Mouse (Mus musculus): Measurements from ENCODE around the gene Prrx2. TPM values are rescaled to one million over a fixed set of nuclear protein-coding genes. Genes with fewer than 3 reads are reported as not detected.
A peak's percentile ranks its signal among the peaks of the same experiment; 100 is the strongest.

Gene Prrx2
- total RNA-seq, 1 experiment from 2014 or later: not detected

GRCm38 (mm10) chr2:30816383-30816782 lies 18.4 kb upstream of the Prrx2 start:
- no peak for ATAC-seq (replicated peaks in 1 of 2; ENCODE audit: insufficient read depth in 1 of 2, low FRiP score in 2 of 2, low TSS enrichment in 1 of 2, low read depth in 1 of 2, poor library complexity in 2 of 2, severe bottlenecking in 2 of 2)

- no peak for ATAC-seq (replicated peaks in 1 of 2; ENCODE audit: insufficient read depth in 1 of 2, low FRiP score in 2 of 2, low TSS enrichment in 1 of 2, low read depth in 1 of 2, poor library complexity in 2 of 2, severe bottlenecking in 2 of 2)
These were observed 14.9 kb upstream of the Prrx2 start for GRCm38 (mm10) chr2:30819873-30820272.

GRCm38 (mm10) chr2:30821073-30821472 lies 13.7 kb upstream of the Prrx2 start:
- no peak for ATAC-seq (replicated peaks in 1 of 2; ENCODE audit: insufficient read depth in 1 of 2, low FRiP score in 2 of 2, low TSS enrichment in 1 of 2, low read depth in 1 of 2, poor library complexity in 2 of 2, severe bottlenecking in 2 of 2)

- no peak for ATAC-seq (replicated peaks in 1 of 2; ENCODE audit: insufficient read depth in 1 of 2, low FRiP score in 2 of 2, low TSS enrichment in 1 of 2, low read depth in 1 of 2, poor library complexity in 2 of 2, severe bottlenecking in 2 of 2)
These were observed 12.3 kb upstream of the Prrx2 start for GRCm38 (mm10) chr2:30822460-30822859.

GRCm38 (mm10) chr2:30823385-30824153 lies 11.2 kb upstream of the Prrx2 start:
- ATAC-seq (replicated peaks in 1 of 2; ENCODE audit: insufficient read depth in 1 of 2, low FRiP score in 2 of 2, low TSS enrichment in 1 of 2, low read depth in 1 of 2, poor library complexity in 2 of 2, severe bottlenecking in 2 of 2): no peak

- peak; percentile 35 to 43 for ATAC-seq (replicated peaks in 1 of 2; ENCODE audit: insufficient read depth in 1 of 2, low FRiP score in 2 of 2, low TSS enrichment in 1 of 2, low read depth in 1 of 2, poor library complexity in 2 of 2, severe bottlenecking in 2 of 2)
These were observed 7.7 kb upstream of the Prrx2 start for GRCm38 (mm10) chr2:30826825-30827748.

- peak; percentile 79 to 82 for ATAC-seq (replicated peaks in 1 of 2; ENCODE audit: insufficient read depth in 1 of 2, low FRiP score in 2 of 2, low TSS enrichment in 1 of 2, low read depth in 1 of 2, poor library complexity in 2 of 2, severe bottlenecking in 2 of 2)
These were observed 6.9 kb upstream of the Prrx2 start for GRCm38 (mm10) chr2:30827749-30828475.

- ATAC-seq (replicated peaks in 1 of 2; ENCODE audit: insufficient read depth in 1 of 2, low FRiP score in 2 of 2, low TSS enrichment in 1 of 2, low read depth in 1 of 2, poor library complexity in 2 of 2, severe bottlenecking in 2 of 2): no peak; a peak in 1 of 4 replicates
These were observed 5.5 kb upstream of the Prrx2 start for GRCm38 (mm10) chr2:30829315-30829714.

- ATAC-seq (replicated peaks in 1 of 2; ENCODE audit: insufficient read depth in 1 of 2, low FRiP score in 2 of 2, low TSS enrichment in 1 of 2, low read depth in 1 of 2, poor library complexity in 2 of 2, severe bottlenecking in 2 of 2): no peak
These were observed 4.4 kb upstream of the Prrx2 start, which contains the start of gene Asb6 for GRCm38 (mm10) chr2:30830283-30830795. Gene Asb6 (minus strand): TSS chr2:30830333.

- no peak for ATAC-seq (replicated peaks in 1 of 2; ENCODE audit: insufficient read depth in 1 of 2, low FRiP score in 2 of 2, low TSS enrichment in 1 of 2, low read depth in 1 of 2, poor library complexity in 2 of 2, severe bottlenecking in 2 of 2)
These were observed 1.1 kb upstream of the Prrx2 start for GRCm38 (mm10) chr2:30833644-30834043.

- ATAC-seq (replicated peaks in 1 of 2; ENCODE audit: insufficient read depth in 1 of 2, low FRiP score in 2 of 2, low TSS enrichment in 1 of 2, low read depth in 1 of 2, poor library complexity in 2 of 2, severe bottlenecking in 2 of 2): no peak
These were observed 1.6 kb downstream of the Prrx2 start for GRCm38 (mm10) chr2:30836238-30836990.

- ATAC-seq (replicated peaks in 1 of 2; ENCODE audit: insufficient read depth in 1 of 2, low FRiP score in 2 of 2, low TSS enrichment in 1 of 2, low read depth in 1 of 2, poor library complexity in 2 of 2, severe bottlenecking in 2 of 2): no peak
These were observed 7.8 kb downstream of the Prrx2 start for GRCm38 (mm10) chr2:30842615-30843014.

- peak in 1 of 2 experiments; percentile 34; a peak in 1 of 4 replicates for ATAC-seq (replicated peaks in 1 of 2; ENCODE audit: insufficient read depth in 1 of 2, low FRiP score in 2 of 2, low TSS enrichment in 1 of 2, low read depth in 1 of 2, poor library complexity in 2 of 2, severe bottlenecking in 2 of 2)
These were observed 10.6 kb downstream of the Prrx2 start for GRCm38 (mm10) chr2:30845152-30846070.

- ATAC-seq (replicated peaks in 1 of 2; ENCODE audit: insufficient read depth in 1 of 2, low FRiP score in 2 of 2, low TSS enrichment in 1 of 2, low read depth in 1 of 2, poor library complexity in 2 of 2, severe bottlenecking in 2 of 2): no peak
These were observed 11.5 kb downstream of the Prrx2 start for GRCm38 (mm10) chr2:30846236-30846635.

GRCm38 (mm10) chr2:30846723-30847122 lies 12.0 kb downstream of the Prrx2 start:
- no peak for ATAC-seq (replicated peaks in 1 of 2; ENCODE audit: insufficient read depth in 1 of 2, low FRiP score in 2 of 2, low TSS enrichment in 1 of 2, low read depth in 1 of 2, poor library complexity in 2 of 2, severe bottlenecking in 2 of 2)

- ATAC-seq (replicated peaks in 1 of 2; ENCODE audit: insufficient read depth in 1 of 2, low FRiP score in 2 of 2, low TSS enrichment in 1 of 2, low read depth in 1 of 2, poor library complexity in 2 of 2, severe bottlenecking in 2 of 2): no peak
These were observed 13.4 kb downstream of the Prrx2 start for GRCm38 (mm10) chr2:30848184-30848583.

All from hematopoietic stem cell, adult 5-6 weeks (primary cell).